Mouse (Mus musculus) stomach, postnatal 0 days (tissue): Measurements from ENCODE around the gene Fam104a. TPM values are rescaled to one million over a fixed set of nuclear protein-coding genes. Genes with fewer than 3 reads are reported as not detected.
A peak's percentile ranks its signal among the peaks of the same experiment; 100 is the strongest.

ENCODE experiments used
- ATAC-seq: fragments of 200-750 bp; cut with Nextera tagmentation; 2 replicates; pipeline ENCODE4 v1.8.0; 2017; ENCODE audit not compliant: low FRiP score, low TSS enrichment
- DNase-seq: peaks from one replicate; pipeline ENCODE4 v3.0.0-alpha.2; 2016; ENCODE audit warnings: low spot score
- H3K27ac ChIP-seq: fragments of 300-500 bp; sonication (generic); replicated peaks from 2 replicates; pipeline ENCODE4 v1.5.1; 2014; ENCODE audit warnings: mild to moderate bottlenecking, control low read depth
- H3K27me3 ChIP-seq: fragments of 300-500 bp; sonication (generic); 2 replicates; pipeline ENCODE4 v1.6.1; 2014; ENCODE audit warnings: low read length; ENCODE audit not compliant: control insufficient read depth, insufficient read depth
- H3K36me3 ChIP-seq: fragments of 300-500 bp; sonication (generic); 2 replicates; pipeline ENCODE4 v1.6.1; 2014; ENCODE audit warnings: low read length, mixed read lengths; ENCODE audit not compliant: control insufficient read depth, insufficient read depth
- H3K4me1 ChIP-seq: fragments of 300-500 bp; sonication (generic); replicated peaks from 2 replicates; pipeline ENCODE4 v1.6.1; 2014; ENCODE audit warnings: antibody characterized with exemption; ENCODE audit not compliant: control insufficient read depth, insufficient read depth
- H3K4me2 ChIP-seq: fragments of 300-500 bp; sonication (generic); replicated peaks from 2 replicates; pipeline ENCODE4 v1.6.1; 2014; ENCODE audit warnings: low read depth, mild to moderate bottlenecking, control low read depth, moderate library complexity
- H3K4me3 ChIP-seq: fragments of 300-500 bp; sonication (generic); 2 replicates; pipeline ENCODE4 v1.5.1; 2014; ENCODE audit warnings: low read depth, low read length, control low read depth
- H3K9ac ChIP-seq: fragments of 300-500 bp; sonication (generic); 2 replicates; pipeline ENCODE4 v1.6.1; 2014; ENCODE audit warnings: mild to moderate bottlenecking, low read length, control low read depth, mixed read lengths
- H3K9me3 ChIP-seq: fragments of 300-500 bp; sonication (generic); 2 replicates; pipeline ENCODE4 v1.6.1; 2016; ENCODE audit warnings: low read length; ENCODE audit not compliant: control insufficient read depth
- CTCF ChIP-seq: IDR thresholded peaks from 2 replicates; pipeline ENCODE4 v1.5.1; 2016; ENCODE audit warnings: antibody characterized with exemption, low read depth, mild to moderate bottlenecking, moderate library complexity
- EP300 ChIP-seq: optimal IDR thresholded peaks from 2 replicates; pipeline ENCODE3; 2016; ENCODE audit warnings: antibody characterized with exemption
- WGBS: fragments of 180-500 bp; shearing (Covaris S2); extraction: QIAGEN DNeasy Blood & Tissue Kit; methylation state at CpG from one replicate; pipeline ENCODE4 v1.1.7; 2014; 5-methylcytosine and 5-hydroxymethylcytosine counted together
- polyA plus RNA-seq: library from polyadenylated mRNA; unstranded; fragments of >200 nt; fragmentation: Nextera tagmentation; extraction: Ambion mirVana; gene quantifications from 2 replicates; pipeline ENCODE4 v1.2.1, GENCODE M21; 2015

The Fam104a gene
- polyA plus RNA-seq, 1 experiment from 2014 or later = 34.2 TPM

DNA sequence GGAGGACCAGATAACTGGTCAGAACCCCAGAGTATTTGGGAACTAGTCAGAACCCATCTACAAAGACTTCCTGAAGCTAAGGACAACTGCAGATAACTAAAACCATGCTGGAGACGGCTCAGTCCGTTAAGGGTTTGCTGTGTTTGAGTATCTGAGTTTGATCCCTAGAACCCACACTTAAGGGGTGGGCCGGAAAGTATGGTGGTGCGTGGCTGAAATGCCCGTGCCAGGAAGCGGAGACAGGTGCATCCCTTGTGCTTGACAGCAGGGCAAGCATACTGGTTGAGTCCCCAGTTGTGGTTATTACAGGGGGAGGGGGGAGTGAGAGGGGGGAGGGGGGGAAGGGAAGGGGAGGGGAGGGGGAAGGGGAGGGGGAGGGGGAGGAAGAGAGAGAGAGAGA is 69.5 kb downstream of the Fam104a start:
- no peak overlapping the region for H3K9ac ChIP-seq
- no peak overlapping the region for H3K4me3 ChIP-seq
- H3K9me3 ChIP-seq = no peaks in the 10 kb centered on the region
- 0 out of 2 replicates have a peak, but pooled peaks cover 1% of the 10 kb centered on the region for H3K27me3 ChIP-seq
- H3K4me2 ChIP-seq = no peak overlapping the region
- ATAC-seq (no peak), DNase-seq (no peak)
- WGBS = 84% methylated on average over 6 of the region's 6 CpGs
- no peak overlapping the region for H3K27ac ChIP-seq
- 0 out of 2 replicates have a peak, but pooled peaks cover 5% of the 10 kb centered on the region for H3K4me1 ChIP-seq
- no peak for TF ChIP-seq CTCF
- TF ChIP-seq EP300 = no peak
- no peaks in the 10 kb centered on the region for H3K36me3 ChIP-seq

DNA sequence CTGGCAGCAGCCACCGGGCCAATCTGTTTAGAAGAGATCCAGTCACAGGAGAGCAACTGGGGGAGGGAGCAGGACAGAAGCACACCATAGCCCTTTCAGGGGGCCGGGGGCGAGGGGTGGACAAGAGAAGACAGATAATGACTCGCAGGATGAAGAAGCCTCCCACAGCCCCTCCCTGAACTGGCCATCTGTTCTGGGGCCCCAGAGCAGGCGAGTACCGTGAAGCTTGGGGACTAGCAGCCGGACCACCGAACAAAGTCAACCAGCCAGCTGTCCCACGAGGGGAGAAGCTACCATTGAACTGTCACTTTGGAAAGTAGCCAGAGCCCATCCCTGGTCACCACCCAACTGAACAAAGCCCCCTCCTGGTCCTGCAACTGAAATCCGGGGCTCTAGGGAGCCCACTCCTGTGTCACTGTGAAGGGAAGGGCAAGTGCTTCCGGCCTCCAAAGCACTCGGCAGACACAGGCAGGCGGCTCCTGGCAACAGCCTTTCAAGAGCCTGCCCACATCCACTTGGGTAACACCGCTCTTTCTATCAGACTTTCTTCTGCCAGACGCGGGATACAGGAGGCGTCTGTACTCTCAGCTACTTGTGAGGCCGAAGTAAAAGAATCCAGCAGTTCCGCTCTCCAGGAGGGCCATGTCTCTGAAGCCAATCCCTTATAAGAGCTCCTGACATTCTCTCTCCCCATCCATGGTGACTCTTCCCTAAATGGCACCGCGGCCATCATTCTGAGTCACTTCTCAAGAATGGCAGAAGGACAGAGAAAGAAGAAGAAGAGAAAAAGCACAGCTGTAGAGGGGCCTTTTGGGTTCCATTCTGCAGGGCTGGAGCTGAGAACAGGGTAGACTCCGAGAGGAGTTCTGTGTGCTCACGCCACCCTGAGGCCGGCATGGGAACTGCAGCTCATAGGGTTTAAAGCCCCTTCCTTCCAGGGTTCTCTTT is 72.0 kb downstream of the Fam104a start:
- Histone ChIP-seq H3K4me1 (no peaks in the 10 kb centered on the region), H3K9me3 (no peaks in the 10 kb centered on the region), H3K4me2 (peak overlapping the region; percentile 6; the same call in 1 of the 2 replicates), H3K36me3 (no peaks in the 10 kb centered on the region), H3K27ac (0 out of 2 replicates have a peak overlapping the region, but pooled peaks have one; percentile 13), H3K9ac (no peak overlapping the region), H3K4me3 (no peak overlapping the region), H3K27me3 (no peaks in the 10 kb centered on the region)
- TF ChIP-seq CTCF = peak; percentile 78
- TF ChIP-seq EP300 = no peak
- 21% methylated on average over 24 of the region's 24 CpGs for WGBS
- DNase-seq (peak; percentile 65), ATAC-seq (peak; percentile 43; the same call in 1 of the 2 replicates)

Other genes starting within 250 kb of the Fam104a start
- 1.5 and 1.8 TPM in 2 replicates for gene Sstr2, start 64.8 kb downstream of the Fam104a start, polyA plus RNA-seq
- 14.4 and 15.3 TPM in 2 replicates for gene Cog1, start 35.0 kb downstream of the Fam104a start, polyA plus RNA-seq
- gene Slc39a11, start 34.1 kb downstream of the Fam104a start, polyA plus RNA-seq = 56.6 and 58.0 TPM in 2 replicates
- 8.7 and 9.7 TPM in 2 replicates for gene D11Wsu47e, start 257 bp upstream of the Fam104a start, polyA plus RNA-seq
- gene Cpsf4l, start 25.9 kb upstream of the Fam104a start, polyA plus RNA-seq = 0.16 and 0.19 TPM in 2 replicates
- 28.9 and 30.6 TPM in 2 replicates for gene Cdc42ep4, start 67.7 kb upstream of the Fam104a start, polyA plus RNA-seq